Mouse (Mus musculus): Measurements from ENCODE around the gene Pkd1. TPM values are rescaled to one million over a fixed set of nuclear protein-coding genes. Genes with fewer than 3 reads are reported as not detected.

The Pkd1 gene
- total RNA-seq, 4 experiments from 2014 or later = 58.5 to 88.8 (median 71.0) TPM

GRCm38 (mm10) chr17:24567034-24567779 is 17.6 kb downstream of the Pkd1 start:
- DNase-seq = no peak

GRCm38 (mm10) chr17:24569837-24570236 is 20.2 kb downstream of the Pkd1 start:
- no peak for DNase-seq

GRCm38 (mm10) chr17:24572651-24573245 is 23.1 kb downstream of the Pkd1 start:
- DNase-seq = no peak

- DNase-seq = no peak
Measured at GRCm38 (mm10) chr17:24573811-24574210, 24.2 kb downstream of the Pkd1 start.

- no peak for DNase-seq
Measured at GRCm38 (mm10) chr17:24579532-24579931, 29.9 kb downstream of the Pkd1 start.

GRCm38 (mm10) chr17:24580287-24580686 is 30.7 kb downstream of the Pkd1 start:
- no peak for DNase-seq

- DNase-seq = no peak
Measured at GRCm38 (mm10) chr17:24583599-24584460, 34.2 kb downstream of the Pkd1 start.

GRCm38 (mm10) chr17:24584520-24584919 is 34.9 kb downstream of the Pkd1 start:
- DNase-seq = no peak

GRCm38 (mm10) chr17:24586532-24586931 is 36.9 kb downstream of the Pkd1 start:
- no peak for DNase-seq

GRCm38 (mm10) chr17:24590943-24591342 is 41.3 kb downstream of the Pkd1 start:
- DNase-seq = no peak

- DNase-seq = no peak
Measured at GRCm38 (mm10) chr17:24591695-24592094, 42.1 kb downstream of the Pkd1 start.

GRCm38 (mm10) chr17:24593248-24593647 is 43.6 kb downstream of the Pkd1 start:
- DNase-seq = no peak

- DNase-seq = no peak
Measured at GRCm38 (mm10) chr17:24593992-24594890, 44.6 kb downstream of the Pkd1 start.

GRCm38 (mm10) chr17:24595126-24596072 is 45.8 kb downstream of the Pkd1 start:
- DNase-seq = no peak

- no peak for DNase-seq
Measured at GRCm38 (mm10) chr17:24596073-24596466, 46.4 kb downstream of the Pkd1 start.

GRCm38 (mm10) chr17:24596471-24597183 is 47.0 kb downstream of the Pkd1 start:
- DNase-seq = no peak

- DNase-seq = no peak
Measured at GRCm38 (mm10) chr17:24597989-24598388, 48.4 kb downstream of the Pkd1 start.

GRCm38 (mm10) chr17:24600502-24600901 is 50.9 kb downstream of the Pkd1 start:
- no peak for DNase-seq

GRCm38 (mm10) chr17:24603961-24604360 is 54.3 kb downstream of the Pkd1 start:
- no peak for DNase-seq

- no peak for DNase-seq
Measured at GRCm38 (mm10) chr17:24604557-24604956, 54.9 kb downstream of the Pkd1 start.

Data from adrenal gland, adult 8-10 months (tissue).